Mouse (Mus musculus): ENCODE results near the gene Rhoq. TPM values are rescaled to one million over a fixed set of nuclear protein-coding genes. Genes with fewer than 3 reads are reported as not detected.

Rhoq gene
- polyA plus RNA-seq (2021; fragmentation: Nextera tagmentation): 3.1 and 3.2 TPM in 2 replicates
- long read RNA-seq, experiment 1, full-length matches to known transcripts: 1 of 12 reads
- long read RNA-seq, experiment 1, partial matches to known transcripts: 1 of 12 reads
- long read RNA-seq, experiment 1, other reads (novel, unspliced or antisense): 10 of 12 reads
- long read RNA-seq, experiment 2, partial matches to known transcripts: 1 of 13 reads
- long read RNA-seq, experiment 2, other reads (novel, unspliced or antisense): 12 of 13 reads

GRCm38 (mm10) chr17:86962894-86963585 lies at the start of gene Rhoq:
Gene Rhoq (plus strand): TSS chr17:86963082.

DNA sequence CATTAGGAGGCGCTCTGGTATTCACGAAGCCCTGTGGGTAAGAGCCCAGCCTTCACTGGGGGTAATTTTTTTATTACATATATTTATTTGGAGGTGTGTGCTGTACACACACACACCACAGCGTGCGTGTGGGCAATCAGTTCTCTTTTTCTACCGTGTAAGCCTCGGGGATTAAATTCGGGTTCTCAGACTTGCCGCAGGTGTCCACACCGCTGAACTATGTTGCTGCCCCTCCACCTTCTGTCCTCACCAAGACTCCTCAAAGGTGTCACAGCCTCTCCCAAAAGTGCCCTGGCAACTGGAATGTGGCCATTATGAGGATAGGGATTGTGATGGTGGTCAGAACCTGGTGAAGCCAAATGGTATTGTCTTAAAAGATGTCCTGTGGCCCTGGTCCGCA lies 45.8 kb upstream of the Rhoq start, which contains the start of gene Tmem247:
Tmem247 (plus strand) TSS at position 301 of the 400 bp plus-strand sequence.

DNA sequence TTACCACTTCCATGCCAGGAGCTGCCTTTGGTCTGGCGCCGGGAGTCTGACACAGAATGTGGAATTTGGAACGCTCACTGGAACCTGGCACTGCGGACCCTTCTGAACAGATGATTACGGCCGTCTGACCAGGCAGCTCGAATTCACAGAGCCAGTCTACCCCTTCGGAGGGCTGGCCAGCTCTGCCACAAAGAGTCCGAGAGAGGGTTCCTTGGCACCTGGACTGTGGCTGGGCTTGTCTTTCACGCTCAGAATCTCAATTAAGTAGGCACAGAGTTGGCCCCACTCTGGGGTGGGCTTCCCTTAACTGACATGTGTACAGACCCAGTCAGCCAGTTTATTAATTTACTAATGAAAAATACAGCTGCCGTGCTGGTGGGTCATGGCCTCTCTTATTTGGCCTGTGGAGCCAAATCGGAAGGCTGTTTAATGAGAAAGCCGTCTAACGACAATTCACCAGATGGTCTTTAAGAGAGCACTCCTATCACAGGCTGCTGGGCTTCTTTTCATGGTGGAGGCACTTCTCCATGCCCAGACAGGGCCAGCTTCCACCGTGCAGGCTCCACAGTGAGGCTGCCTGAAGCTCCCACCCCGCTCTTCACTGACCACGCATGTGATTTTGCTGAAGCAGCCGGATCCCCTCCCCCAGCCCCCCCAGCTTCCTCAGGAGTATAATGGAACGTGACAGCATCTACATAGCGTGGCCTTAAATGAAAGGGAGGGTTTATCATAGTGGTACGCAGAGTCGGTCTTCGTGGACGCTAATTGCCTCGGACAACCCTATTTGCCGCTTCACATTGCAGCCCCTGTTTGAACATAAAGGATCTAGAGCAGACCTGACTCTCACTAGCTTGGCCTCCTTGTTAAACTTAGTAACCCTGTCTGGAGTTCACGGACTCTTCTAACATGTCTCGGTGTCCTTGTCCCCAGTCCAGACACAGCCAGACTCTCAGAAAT lies 14.8 kb upstream of the Rhoq start, which contains the start of gene Atp6v1e2:
Atp6v1e2 (minus strand) TSS at position 58 of the 957 bp plus-strand sequence.

GRCm38 (mm10) chr17:87025269-87025949 lies 62.5 kb downstream of the Rhoq start, which contains the start of the genes Pigf and Cript:
Gene Pigf (minus strand): TSS chr17:87025406.
Gene Cript (plus strand): TSS chr17:87025550.

Other genes starting within 250 kb of the Rhoq start
- 21.0 and 24.3 TPM in 2 replicates for gene Epas1, start 209.4 kb upstream of the Rhoq start, polyA plus RNA-seq (2021; fragmentation: Nextera tagmentation)
- not detected in 2 replicates for gene Tmem247, start 45.7 kb upstream of the Rhoq start, polyA plus RNA-seq (2021; fragmentation: Nextera tagmentation)
- not detected in 2 replicates for gene Atp6v1e2, start 15.2 kb upstream of the Rhoq start, polyA plus RNA-seq (2021; fragmentation: Nextera tagmentation)
- 31.6 and 32.7 TPM in 2 replicates for gene Pigf, start 62.3 kb downstream of the Rhoq start, polyA plus RNA-seq (2021; fragmentation: Nextera tagmentation)
- gene Cript, start 62.5 kb downstream of the Rhoq start, polyA plus RNA-seq (2021; fragmentation: Nextera tagmentation): 160 and 179 TPM in 2 replicates
- 28.3 and 36.4 TPM in 2 replicates for gene Socs5, start 144.6 kb downstream of the Rhoq start, polyA plus RNA-seq (2021; fragmentation: Nextera tagmentation)